Mouse (Mus musculus) c-Kit-negative CD71-positive TER-119-positive erythroid progenitor cells, embryonic 14.5 days (primary cell): ENCODE results near the gene Nlrc4.
"Not testable (repeated sequence)": the region's sequence is repeated elsewhere in the genome, so short reads cannot be mapped to it uniquely, and the experiment has no call there.

Experiments used
- DNase-seq: peaks from one replicate; pipeline ENCODE4 v3.0.0-alpha.2; 2013; ENCODE audit warnings: low read depth, low spot score

Nlrc4 gene

DNA sequence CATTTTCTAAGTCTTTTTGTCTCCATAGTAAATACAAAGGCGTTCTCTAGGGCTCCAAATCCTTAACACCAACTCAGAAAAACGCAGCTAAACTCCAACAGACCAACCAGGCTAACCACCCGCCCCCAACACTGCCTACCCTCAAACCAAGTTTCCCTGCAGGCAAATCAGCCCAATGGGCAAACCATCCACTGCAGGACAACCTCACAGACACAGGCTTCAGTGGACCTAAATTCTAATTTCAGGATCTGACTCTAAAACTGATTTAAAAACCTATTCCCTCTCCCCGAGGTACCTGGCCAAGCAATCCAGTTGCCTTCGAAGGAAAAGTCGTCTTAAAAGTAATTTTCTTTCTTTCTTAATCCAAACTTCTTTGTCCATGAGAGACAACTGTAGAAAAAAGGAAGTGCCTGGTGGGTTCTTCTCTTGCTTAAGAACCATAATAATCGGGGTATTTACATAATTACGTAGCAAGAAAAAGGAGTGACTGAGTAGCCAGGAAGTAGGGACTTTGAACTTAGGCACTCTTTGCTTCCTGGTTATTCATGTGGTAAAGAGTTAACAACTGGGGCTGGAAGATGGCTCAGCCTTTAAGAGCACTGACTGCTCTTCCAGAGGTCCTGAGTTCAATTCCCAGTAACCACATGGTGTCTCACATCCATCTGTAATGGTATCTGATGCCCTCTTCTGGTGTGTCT is at the start of gene Nlrc4:
TSS of gene Nlrc4 (minus strand) at position 432 of the 698 bp plus-strand sequence.
- no peak for DNase-seq

- DNase-seq: no peak
These were observed 49.7 kb upstream of the Nlrc4 start for GRCm38 (mm10) chr17:74508600-74508999.

DNA sequence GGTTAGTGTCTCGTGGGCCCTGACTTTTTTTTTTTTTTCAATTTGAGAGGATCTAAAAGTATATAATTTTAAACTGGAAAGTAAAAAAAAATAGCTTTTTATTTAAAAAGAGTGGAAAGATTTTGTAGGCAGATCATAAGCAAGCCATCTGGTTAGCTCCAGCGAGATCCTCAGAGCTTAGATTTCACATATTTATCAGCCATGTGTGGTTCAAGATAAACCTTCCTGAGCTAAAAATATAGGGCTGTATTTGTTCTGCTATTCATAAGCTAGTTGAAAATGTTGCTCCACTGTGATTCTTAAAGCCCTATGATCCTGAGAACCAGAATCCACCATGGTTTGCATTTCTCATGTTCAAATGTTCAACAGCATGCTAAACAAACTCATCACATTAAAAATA is 49.0 kb upstream of the Nlrc4 start:
- DNase-seq: no peak

DNA sequence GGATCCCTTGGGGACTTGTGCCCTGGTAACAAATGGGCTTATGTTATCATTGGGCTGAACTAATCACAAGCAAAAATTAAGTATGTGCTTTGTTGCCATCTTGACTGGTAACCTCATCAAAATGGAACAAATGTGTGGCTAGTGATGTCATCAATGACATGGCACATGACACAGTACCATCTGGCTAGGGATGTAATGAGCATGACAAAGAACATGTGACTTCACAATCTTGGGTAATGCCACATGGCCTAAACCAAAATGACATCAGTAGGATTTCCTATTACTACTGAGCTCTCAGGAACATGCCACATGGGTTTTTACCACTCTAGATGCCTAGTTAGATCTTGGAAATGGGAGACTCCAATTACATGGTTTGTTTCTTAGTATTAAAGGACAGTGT is 42.1 kb upstream of the Nlrc4 start:
- DNase-seq: no peak

- no peak for DNase-seq
These were observed 41.3 kb upstream of the Nlrc4 start for GRCm38 (mm10) chr17:74500204-74500603.

- DNase-seq: peak; percentile 66
These were observed 32.6 kb upstream of the Nlrc4 start for GRCm38 (mm10) chr17:74491565-74491964.

DNA sequence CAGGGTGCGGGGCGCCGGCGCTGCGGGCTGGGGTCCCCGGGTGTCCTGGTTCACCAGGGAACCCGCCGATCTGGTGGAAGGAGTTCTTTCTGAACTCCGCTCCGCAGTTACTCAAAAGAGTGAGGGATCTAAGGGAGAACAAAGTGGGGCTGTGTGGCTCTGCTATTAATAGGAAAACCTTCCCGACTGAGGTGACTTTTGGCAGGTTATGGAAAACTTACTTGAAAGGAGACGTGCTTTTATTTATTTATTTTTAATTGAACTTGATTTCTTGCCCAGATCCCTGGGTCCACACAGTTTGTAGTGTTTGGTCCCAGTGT is 30.9 kb upstream of the Nlrc4 start:
- DNase-seq: no peak

- DNase-seq: peak; percentile 97
These were observed 30.3 kb upstream of the Nlrc4 start, which contains the start of gene Yipf4 for GRCm38 (mm10) chr17:74489024-74489900. Gene Yipf4, plus strand, starts transcription at chr17:74489493.

- no peak for DNase-seq
These were observed 21.6 kb upstream of the Nlrc4 start for GRCm38 (mm10) chr17:74480361-74481069.

- DNase-seq: not testable (repeated sequence)
These were observed 11.2 kb upstream of the Nlrc4 start for GRCm38 (mm10) chr17:74470133-74470532.

DNA sequence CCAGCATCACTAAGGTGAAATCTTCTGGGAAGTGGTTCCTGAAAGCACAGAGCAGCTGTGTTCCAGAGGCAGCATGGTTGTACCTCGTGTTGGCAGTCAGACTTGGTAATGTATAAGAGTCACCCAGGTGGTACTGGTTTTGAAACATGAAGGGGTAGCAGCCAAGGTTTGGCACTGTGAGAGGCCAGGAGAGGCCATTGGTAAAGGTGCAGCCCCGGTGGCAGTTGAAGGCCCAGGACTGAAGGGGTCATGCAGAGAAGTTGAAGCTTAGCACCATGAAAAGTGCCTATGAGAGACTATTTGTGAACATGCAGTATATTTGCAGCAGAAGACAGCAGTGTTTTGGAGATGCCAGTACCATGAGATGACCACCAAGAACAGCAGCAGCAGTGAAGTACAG is 9.0 kb upstream of the Nlrc4 start:
- not testable (repeated sequence) for DNase-seq

- DNase-seq: no peak
These were observed 4.6 kb upstream of the Nlrc4 start for GRCm38 (mm10) chr17:74463510-74463909.

- DNase-seq: no peak
These were observed 817 bp downstream of the Nlrc4 start for GRCm38 (mm10) chr17:74457972-74458677.

- DNase-seq: no peak
These were observed 2.1 kb downstream of the Nlrc4 start for GRCm38 (mm10) chr17:74456825-74457224.

DNA sequence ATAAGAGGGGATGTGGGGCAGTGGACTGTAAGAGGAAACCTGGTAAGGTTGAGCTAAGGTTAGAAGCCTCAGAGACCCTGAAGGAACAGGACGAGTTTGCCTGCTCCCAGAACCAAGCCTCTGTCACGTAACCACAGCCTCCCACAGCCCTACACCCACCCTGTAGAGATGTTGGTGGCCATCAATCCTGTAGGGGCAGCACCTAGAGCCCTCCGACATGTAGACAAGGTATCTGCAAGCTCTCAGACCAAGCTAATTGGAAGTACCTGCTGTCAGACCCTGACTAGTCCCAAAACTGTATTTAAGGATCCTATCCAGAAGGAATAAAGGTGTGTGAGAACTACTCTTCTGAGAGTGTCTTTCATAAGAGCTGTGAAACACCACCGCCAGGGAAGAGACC is 3.5 kb downstream of the Nlrc4 start:
- no peak for DNase-seq

DNA sequence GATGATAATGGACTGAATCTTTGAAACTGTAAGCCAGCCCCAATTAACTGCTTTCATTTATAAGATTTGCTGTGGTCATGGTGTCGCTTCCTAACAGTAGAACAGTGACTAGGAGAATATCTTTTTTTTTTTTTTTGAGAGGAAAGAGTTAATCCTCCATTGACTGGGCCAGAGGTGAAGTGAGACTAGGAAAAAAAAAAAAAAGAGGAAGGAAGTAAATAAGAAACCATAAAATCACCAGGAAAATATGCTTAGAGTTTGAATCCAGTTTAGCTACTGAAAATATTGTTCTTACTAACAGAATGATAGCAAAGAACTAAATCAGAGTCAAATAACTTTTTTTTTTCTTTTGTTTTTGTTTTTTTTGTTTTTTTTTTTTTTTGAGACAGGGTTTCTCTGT is 4.3 kb downstream of the Nlrc4 start:
- no peak for DNase-seq

- DNase-seq: no peak
These were observed 5.0 kb downstream of the Nlrc4 start for GRCm38 (mm10) chr17:74453928-74454327.

DNA sequence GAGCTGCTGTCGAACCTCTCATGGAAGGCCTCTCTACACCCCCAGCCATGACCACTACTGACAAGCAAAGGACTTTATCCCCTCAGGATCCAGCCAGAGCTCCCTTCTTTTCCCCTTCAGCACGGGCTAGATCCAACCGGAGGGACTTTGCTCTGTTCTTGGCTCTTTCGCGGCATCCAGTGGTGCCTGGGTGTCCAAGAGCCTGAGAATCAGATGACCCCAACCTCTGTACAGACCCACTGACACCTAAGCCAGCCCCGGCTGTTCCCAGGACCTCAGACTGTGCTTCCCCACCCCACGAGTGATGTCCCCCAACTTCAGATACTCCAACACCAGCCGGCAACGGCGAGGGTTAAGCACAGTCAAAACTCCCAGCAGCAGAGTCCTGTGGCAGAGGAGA is 9.2 kb downstream of the Nlrc4 start:
- DNase-seq: no peak

DNA sequence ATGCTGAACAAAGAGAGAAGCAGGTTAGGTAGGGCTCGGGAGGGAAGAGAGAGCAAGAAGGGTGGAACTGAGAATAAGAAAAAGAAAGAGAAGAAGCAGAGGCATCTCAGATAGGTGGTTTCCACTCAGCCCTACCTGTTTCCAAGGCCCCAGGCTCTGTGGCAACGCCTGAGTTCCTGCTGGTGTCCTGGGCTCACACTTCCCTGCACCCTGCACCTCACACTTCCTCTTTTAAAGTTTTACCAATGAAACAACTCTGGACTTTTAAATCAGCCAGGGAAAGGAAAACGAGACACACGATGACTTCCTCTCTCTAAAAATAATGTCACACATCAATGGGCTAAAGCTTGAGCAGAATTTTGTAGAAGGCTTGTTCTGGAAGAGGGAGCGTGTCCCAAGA is 18.5 kb downstream of the Nlrc4 start:
- no peak for DNase-seq

GRCm38 (mm10) chr17:74437762-74438161 is 21.2 kb downstream of the Nlrc4 start:
- DNase-seq: no peak

GRCm38 (mm10) chr17:74432631-74433030 is 26.3 kb downstream of the Nlrc4 start:
- no peak for DNase-seq

DNA sequence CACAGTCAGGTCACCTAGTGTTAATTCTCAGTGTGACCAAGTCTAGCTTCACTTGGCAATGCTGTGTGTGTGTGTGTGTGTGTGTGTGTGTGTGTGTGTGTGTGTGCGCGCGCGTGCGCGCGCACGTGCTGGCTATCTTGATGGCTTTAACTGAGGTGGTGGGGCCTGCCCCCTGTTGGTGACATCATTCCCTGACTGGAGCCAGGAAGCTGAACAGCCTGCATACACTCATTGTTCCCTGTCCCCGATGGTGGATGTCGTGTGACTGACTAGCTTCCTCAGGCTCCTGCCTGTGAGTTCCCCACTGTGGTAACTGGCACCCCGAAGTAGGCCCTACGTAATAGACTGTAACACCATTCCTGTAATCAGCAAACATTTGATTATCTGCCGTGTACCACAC is 27.5 kb downstream of the Nlrc4 start:
- no peak for DNase-seq
